Comparison of ENCODE assay signal across 13 mouse cellular contexts in genomic region chr6:145952594-145952993, GRCm38 (mm10).
"Had no signal": no experiment of that assay in that cellular context is flagged by ENCODE, and none has a peak within 500 bp of the region (broad histone marks: within the 10 kb centered on the region; RNA-seq: fewer than 3 reads in every experiment).

No protein-coding gene starts in this region.

- H3K27ac ChIP-seq: left cerebral cortex, adult 2 months; limb, embryonic 10.5 days; liver, embryonic 15.5 days; macrophage; midbrain, embryonic 13.5 days; stomach, embryonic 15.5 days had no signal

- H3K36me3 ChIP-seq: limb, embryonic 10.5 days; liver, embryonic 15.5 days; midbrain, embryonic 13.5 days; stomach, embryonic 15.5 days had no signal

- H3K27me3 ChIP-seq: liver, embryonic 15.5 days; midbrain, embryonic 13.5 days; stomach, embryonic 15.5 days had no signal

- H3K4me1 ChIP-seq: liver, embryonic 15.5 days; stomach, embryonic 15.5 days had no signal

- ATAC-seq: inflammation-experienced regulatory T-cells, adult 6 months; intestine, postnatal 0 days; midbrain, embryonic 13.5 days had no signal

- H3K9ac ChIP-seq: liver, embryonic 15.5 days; midbrain, embryonic 13.5 days; stomach, embryonic 15.5 days had no signal

- H3K9me3 ChIP-seq: limb, embryonic 10.5 days; liver, embryonic 15.5 days; midbrain, embryonic 13.5 days; stomach, embryonic 15.5 days had no signal

- H3K4me2 ChIP-seq: liver, embryonic 11.5 days; liver, embryonic 15.5 days; midbrain, embryonic 13.5 days; stomach, embryonic 15.5 days had no signal

- H3K4me3 ChIP-seq: left cerebral cortex, adult 2 months; limb, embryonic 10.5 days; liver, embryonic 15.5 days; midbrain, embryonic 13.5 days; stomach, embryonic 15.5 days had no signal

- DNase-seq: lung, adult 2 months; lung, postnatal 10 days; right cerebral cortex, postnatal 14 days; thymus, postnatal 4 days had no signal
